Mouse (Mus musculus): Measurements from ENCODE around the gene Spon1. TPM values are rescaled to one million over a fixed set of nuclear protein-coding genes. Genes with fewer than 3 reads are reported as not detected.

Gene Spon1
- polyA plus RNA-seq, 1 experiment = 20.1 TPM

- Histone ChIP-seq H3K27me3 (replicated peaks; ENCODE audit: control insufficient read depth, insufficient read depth, low read length) (no peaks in the 10 kb centered on the region), H3K27ac (ENCODE audit: insufficient read depth, low read depth, low read length) (no peak overlapping the region), H3K36me3 (ENCODE audit: control insufficient read depth, insufficient read depth, low read length) (no peaks in the 10 kb centered on the region), H3K4me3 (ENCODE audit: insufficient read depth, low read depth, low read length) (no peak overlapping the region), H3K4me1 (ENCODE audit: control insufficient read depth, insufficient read depth, low read length) (no peaks in the 10 kb centered on the region)
- DNase-seq = no peak
- 89% methylated on average over 6 of the region's 6 CpGs for WGBS
- TF ChIP-seq CTCF (conservative IDR thresholded peaks at IDR 0.05; ENCODE audit: insufficient read depth, insufficient read length, low read depth, low read length) = no peak
- TF ChIP-seq POLR2A (IDR thresholded peaks at IDR 0.05; ENCODE audit: low read depth, low read length) = no peak
These were observed 32.9 kb downstream of the Spon1 start for GRCm38 (mm10) chr7:113798605-113799255.

GRCm38 (mm10) chr7:113809781-113810180 lies 44.0 kb downstream of the Spon1 start:
- Histone ChIP-seq H3K4me3 (ENCODE audit: insufficient read depth, low read depth, low read length) (no peak overlapping the region), H3K4me1 (ENCODE audit: control insufficient read depth, insufficient read depth, low read length) (no peaks in the 10 kb centered on the region), H3K27me3 (replicated peaks; ENCODE audit: control insufficient read depth, insufficient read depth, low read length) (no peaks in the 10 kb centered on the region), H3K36me3 (ENCODE audit: control insufficient read depth, insufficient read depth, low read length) (no peaks in the 10 kb centered on the region), H3K27ac (ENCODE audit: insufficient read depth, low read depth, low read length) (no peak overlapping the region)
- no peak for DNase-seq
- 92% methylated on average over 1 of the region's 1 CpGs for WGBS
- TF ChIP-seq CTCF (conservative IDR thresholded peaks at IDR 0.05; ENCODE audit: insufficient read depth, insufficient read length, low read depth, low read length) (no peak), POLR2A (IDR thresholded peaks at IDR 0.05; ENCODE audit: low read depth, low read length) (no peak)

GRCm38 (mm10) chr7:113811376-113812158 lies 45.8 kb downstream of the Spon1 start:
- no peaks in the 10 kb centered on the region for H3K27me3 ChIP-seq (replicated peaks; ENCODE audit: control insufficient read depth, insufficient read depth, low read length)
- TF ChIP-seq CTCF (conservative IDR thresholded peaks at IDR 0.05; ENCODE audit: insufficient read depth, insufficient read length, low read depth, low read length) (no peak), POLR2A (IDR thresholded peaks at IDR 0.05; ENCODE audit: low read depth, low read length) (no peak)
- WGBS = 74% methylated on average over 10 of the region's 10 CpGs
- H3K36me3 ChIP-seq (ENCODE audit: control insufficient read depth, insufficient read depth, low read length) = no peaks in the 10 kb centered on the region
- H3K27ac ChIP-seq (ENCODE audit: insufficient read depth, low read depth, low read length) = no peak overlapping the region
- H3K4me1 ChIP-seq (ENCODE audit: control insufficient read depth, insufficient read depth, low read length) = peaks cover 3% of the 10 kb centered on the region; the same call in 1 of the 2 replicates
- DNase-seq = no peak
- H3K4me3 ChIP-seq (ENCODE audit: insufficient read depth, low read depth, low read length) = no peak overlapping the region

GRCm38 (mm10) chr7:113814101-113814779 lies 48.4 kb downstream of the Spon1 start:
- no peaks in the 10 kb centered on the region for H3K27me3 ChIP-seq (replicated peaks; ENCODE audit: control insufficient read depth, insufficient read depth, low read length)
- no peak for TF ChIP-seq CTCF (conservative IDR thresholded peaks at IDR 0.05; ENCODE audit: insufficient read depth, insufficient read length, low read depth, low read length)
- TF ChIP-seq POLR2A (IDR thresholded peaks at IDR 0.05; ENCODE audit: low read depth, low read length) = no peak
- DNase-seq = no peak
- H3K4me1 ChIP-seq (ENCODE audit: control insufficient read depth, insufficient read depth, low read length) = peaks cover 3% of the 10 kb centered on the region; the same call in 1 of the 2 replicates
- H3K27ac ChIP-seq (ENCODE audit: insufficient read depth, low read depth, low read length) = no peak overlapping the region
- no peak overlapping the region for H3K4me3 ChIP-seq (ENCODE audit: insufficient read depth, low read depth, low read length)
- 96% methylated on average over 10 of the region's 10 CpGs for WGBS
- no peaks in the 10 kb centered on the region for H3K36me3 ChIP-seq (ENCODE audit: control insufficient read depth, insufficient read depth, low read length)

GRCm38 (mm10) chr7:113815726-113816125 lies 49.9 kb downstream of the Spon1 start:
- H3K27me3 ChIP-seq (replicated peaks; ENCODE audit: control insufficient read depth, insufficient read depth, low read length) = no peaks in the 10 kb centered on the region
- no peak overlapping the region for H3K4me3 ChIP-seq (ENCODE audit: insufficient read depth, low read depth, low read length)
- no peak for TF ChIP-seq CTCF (conservative IDR thresholded peaks at IDR 0.05; ENCODE audit: insufficient read depth, insufficient read length, low read depth, low read length)
- no peak for TF ChIP-seq POLR2A (IDR thresholded peaks at IDR 0.05; ENCODE audit: low read depth, low read length)
- WGBS = 53% methylated on average over 5 of the region's 5 CpGs
- H3K4me1 ChIP-seq (ENCODE audit: control insufficient read depth, insufficient read depth, low read length) = peaks cover 3% of the 10 kb centered on the region; the same call in 1 of the 2 replicates
- H3K27ac ChIP-seq (ENCODE audit: insufficient read depth, low read depth, low read length) = no peak overlapping the region
- H3K36me3 ChIP-seq (ENCODE audit: control insufficient read depth, insufficient read depth, low read length) = no peaks in the 10 kb centered on the region
- no peak for DNase-seq

GRCm38 (mm10) chr7:113816827-113817334 lies 51.1 kb downstream of the Spon1 start:
- 67% methylated on average over 7 of the region's 7 CpGs for WGBS
- Histone ChIP-seq H3K27ac (ENCODE audit: insufficient read depth, low read depth, low read length) (no peak overlapping the region), H3K4me1 (ENCODE audit: control insufficient read depth, insufficient read depth, low read length) (peaks cover 3% of the 10 kb centered on the region; the same call in 1 of the 2 replicates)

More at GRCm38 (mm10) chr7:113816827-113817334, 51.1 kb downstream of the Spon1 start:
- TF ChIP-seq CTCF (conservative IDR thresholded peaks at IDR 0.05; ENCODE audit: insufficient read depth, insufficient read length, low read depth, low read length) (no peak), POLR2A (IDR thresholded peaks at IDR 0.05; ENCODE audit: low read depth, low read length) (no peak)
- H3K36me3 ChIP-seq (ENCODE audit: control insufficient read depth, insufficient read depth, low read length) = no peaks in the 10 kb centered on the region
- DNase-seq = no peak
- H3K4me3 ChIP-seq (ENCODE audit: insufficient read depth, low read depth, low read length) = no peak overlapping the region
- no peaks in the 10 kb centered on the region for H3K27me3 ChIP-seq (replicated peaks; ENCODE audit: control insufficient read depth, insufficient read depth, low read length)

Measured in kidney, adult 2 months (tissue).